Mouse (Mus musculus) E14TG2a.4 (cell line): ENCODE results near the gene Atp13a1.

Experiments
- CTCF ChIP-seq: conservative IDR thresholded peaks from 2 replicates; pipeline ENCODE4 v1.5.1; 2014; ENCODE audit warnings: low read length
- NANOG ChIP-seq: IDR thresholded peaks from 2 replicates; pipeline ENCODE4 v1.6.1; 2014; ENCODE audit warnings: borderline replicate concordance, low read length, mixed read lengths

DNA sequence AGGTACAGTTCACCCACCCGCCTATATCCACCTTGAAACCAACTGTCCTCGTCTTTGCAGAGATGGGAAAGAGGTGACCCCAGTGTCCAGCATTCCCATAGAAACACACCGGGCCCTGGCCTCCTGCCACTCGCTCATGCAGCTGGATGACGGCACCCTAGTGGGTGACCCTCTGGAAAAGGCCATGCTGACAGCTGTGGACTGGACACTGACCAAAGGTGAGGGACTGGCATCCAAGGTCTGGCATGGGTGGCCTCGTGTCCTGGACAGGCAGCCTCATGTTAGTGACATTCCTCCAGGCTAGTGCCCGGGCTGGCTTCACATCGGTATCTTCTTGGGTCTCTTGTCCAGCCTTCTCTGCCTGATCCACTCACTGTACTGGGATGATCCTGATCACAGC is 8.3 kb downstream of the Atp13a1 start:
- TF ChIP-seq CTCF (no peak), NANOG (no peak)
